Mouse (Mus musculus) hindbrain, embryonic 11.5 days (tissue): Measurements from ENCODE around the gene Fgd3. TPM values are rescaled to one million over a fixed set of nuclear protein-coding genes. Genes with fewer than 3 reads are reported as not detected.

Experiments used
- ATAC-seq: fragments of 200-750 bp; cut with Nextera tagmentation; 2 replicates; pipeline ENCODE4 v1.8.0; 2017; ENCODE audit warnings: mild to moderate bottlenecking, moderate TSS enrichment, moderate library complexity; ENCODE audit not compliant: low FRiP score
- DNase-seq: peaks from one replicate; pipeline ENCODE4 v3.0.0-alpha.2; 2015; ENCODE audit warnings: low spot score
- H3K27ac ChIP-seq: fragments of 300-500 bp; sonication (generic); 2 replicates; pipeline ENCODE4 v1.5.1; 2014; ENCODE audit warnings: mild to moderate bottlenecking, low read depth, low read length
- H3K27me3 ChIP-seq: fragments of 300-500 bp; sonication (generic); 2 replicates; pipeline ENCODE4 v1.6.1; 2014; ENCODE audit warnings: mild to moderate bottlenecking, low read length, moderate library complexity, mixed read lengths; ENCODE audit not compliant: control insufficient read depth, insufficient read depth
- H3K36me3 ChIP-seq: fragments of 300-500 bp; sonication (generic); 2 replicates; pipeline ENCODE4 v1.6.1; 2014; ENCODE audit warnings: mild to moderate bottlenecking, low read length, moderate library complexity, mixed read lengths; ENCODE audit not compliant: control insufficient read depth, insufficient read depth
- H3K4me1 ChIP-seq: fragments of 300-500 bp; sonication (generic); replicated peaks from 2 replicates; pipeline ENCODE4 v1.6.1; 2014; ENCODE audit warnings: low read length, mixed read lengths; ENCODE audit not compliant: control insufficient read depth, insufficient read depth
- H3K4me2 ChIP-seq: fragments of 300-500 bp; sonication (generic); replicated peaks from 2 replicates; pipeline ENCODE4 v1.6.1; 2014; ENCODE audit warnings: mild to moderate bottlenecking, low read depth, low read length
- H3K4me3 ChIP-seq: fragments of 300-500 bp; sonication (generic); 2 replicates; pipeline ENCODE4 v1.5.1; 2014; ENCODE audit warnings: low read depth, low read length
- H3K9ac ChIP-seq: fragments of 300-500 bp; sonication (generic); 2 replicates; pipeline ENCODE4 v1.6.1; 2014; ENCODE audit warnings: low read depth, low read length
- H3K9me3 ChIP-seq: fragments of 300-500 bp; sonication (generic); 2 replicates; pipeline ENCODE4 v1.6.1; 2016; ENCODE audit warnings: low read length; ENCODE audit not compliant: control insufficient read depth
- WGBS: fragments of 180-500 bp; shearing (Covaris S2); extraction: QIAGEN DNeasy Blood & Tissue Kit; methylation state at CpG from one replicate; pipeline ENCODE4 v1.1.7; 2014; 5-methylcytosine and 5-hydroxymethylcytosine counted together
- polyA plus RNA-seq: library from polyadenylated mRNA; unstranded; fragments of >200 nt; fragmentation: Nextera tagmentation; extraction: Ambion mirVana; gene quantifications from 2 replicates; pipeline ENCODE4 v1.2.1, GENCODE M21; 2014

Fgd3 gene
- polyA plus RNA-seq, 1 experiment from 2014 or later, result 1.1 TPM

DNA sequence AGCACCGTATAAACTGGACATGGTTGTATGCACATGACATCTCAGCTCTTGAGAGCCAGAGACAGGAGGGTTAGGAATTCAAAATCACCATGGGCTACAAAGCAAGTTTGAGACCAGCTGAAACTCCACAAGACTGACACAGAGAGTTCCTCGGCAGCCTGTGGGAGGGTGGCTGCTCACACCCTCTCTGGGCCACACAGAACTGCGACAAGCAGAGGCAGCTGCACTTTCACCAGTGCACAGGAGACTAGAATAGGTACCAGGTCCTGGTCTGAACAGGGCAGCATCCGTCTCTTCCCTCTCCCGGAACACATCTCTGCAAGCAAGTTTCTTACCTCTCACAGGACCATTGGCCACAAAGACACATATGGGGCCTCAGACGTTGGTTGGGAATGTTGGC, 2.6 kb downstream of the Fgd3 start:
- ATAC-seq, result no peak
- no peak for DNase-seq
- H3K4me2 ChIP-seq, result no peak overlapping the region
- H3K27me3 ChIP-seq, result peaks cover 23% of the 10 kb centered on the region
- no peak overlapping the region for H3K9ac ChIP-seq
- WGBS, result 70% methylated on average over 6 of the region's 6 CpGs
- no peak overlapping the region for H3K27ac ChIP-seq
- H3K36me3 ChIP-seq, result no peaks in the 10 kb centered on the region
- peaks cover 9% of the 10 kb centered on the region for H3K4me1 ChIP-seq
- no peaks in the 10 kb centered on the region for H3K9me3 ChIP-seq
- H3K4me3 ChIP-seq, result no peak overlapping the region

- peak; percentile 44 for ATAC-seq
- Histone ChIP-seq H3K4me1 (peaks cover 9% of the 10 kb centered on the region), H3K27ac (no peak overlapping the region)
Observed at GRCm38 (mm10) chr13:49316386-49317162, 3.5 kb downstream of the Fgd3 start.

GRCm38 (mm10) chr13:49311642-49312041, 8.5 kb downstream of the Fgd3 start:
- H3K27me3 ChIP-seq, result no peaks in the 10 kb centered on the region
- no peaks in the 10 kb centered on the region for H3K36me3 ChIP-seq
- no peaks in the 10 kb centered on the region; the same call in 1 of the 2 replicates for H3K4me1 ChIP-seq
- ATAC-seq (no peak), DNase-seq (no peak)
- H3K9ac ChIP-seq, result no peak overlapping the region
- no peaks in the 10 kb centered on the region for H3K9me3 ChIP-seq
- no peak overlapping the region for H3K27ac ChIP-seq
- WGBS, result 88% methylated on average over 7 of the region's 7 CpGs
- no peak overlapping the region for H3K4me3 ChIP-seq
- H3K4me2 ChIP-seq, result no peak overlapping the region

More at GRCm38 (mm10) chr13:49316386-49317162, 3.5 kb downstream of the Fgd3 start:
- Histone ChIP-seq H3K4me3 (no peak overlapping the region), H3K36me3 (no peaks in the 10 kb centered on the region), H3K9me3 (no peaks in the 10 kb centered on the region), H3K9ac (no peak overlapping the region), H3K4me2 (no peak overlapping the region), H3K27me3 (peaks cover 21% of the 10 kb centered on the region)
- peak; percentile 27 for DNase-seq
- WGBS, result 45% methylated on average over 9 of the region's 9 CpGs

DNA sequence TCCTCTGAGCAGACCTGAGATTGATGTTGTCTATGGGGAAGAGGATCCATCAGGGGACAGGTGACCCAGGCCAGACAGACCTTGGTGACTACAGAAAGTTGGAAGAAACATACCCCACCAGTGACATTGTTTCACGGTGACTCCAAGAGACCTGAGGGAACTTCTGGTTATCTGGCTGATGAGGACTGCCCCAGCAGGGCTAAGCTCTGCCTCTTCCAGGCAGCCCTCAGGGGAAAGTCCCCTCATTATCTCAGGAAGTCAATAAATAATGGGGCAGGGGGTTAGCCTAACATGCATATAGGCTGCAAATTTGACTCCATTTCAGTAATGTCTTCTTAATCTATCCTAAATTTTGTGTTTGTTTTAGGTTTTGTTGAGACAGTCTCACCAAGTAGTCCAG, 10.6 kb downstream of the Fgd3 start:
- Histone ChIP-seq H3K27me3 (no peaks in the 10 kb centered on the region), H3K36me3 (no peaks in the 10 kb centered on the region), H3K4me2 (no peak overlapping the region), H3K27ac (no peak overlapping the region), H3K9me3 (no peaks in the 10 kb centered on the region), H3K4me3 (no peak overlapping the region), H3K4me1 (no peaks in the 10 kb centered on the region; the same call in 1 of the 2 replicates), H3K9ac (no peak overlapping the region)
- no peak for DNase-seq
- no peak for ATAC-seq
- WGBS, result 100% methylated on average over 1 of the region's 1 CpGs

GRCm38 (mm10) chr13:49308861-49309403, 11.2 kb downstream of the Fgd3 start:
- no peaks in the 10 kb centered on the region; the same call in 1 of the 2 replicates for H3K4me1 ChIP-seq
- no peaks in the 10 kb centered on the region for H3K9me3 ChIP-seq
- 88% methylated on average over 16 of the region's 16 CpGs for WGBS
- DNase-seq, result no peak
- H3K36me3 ChIP-seq, result no peaks in the 10 kb centered on the region
- H3K4me2 ChIP-seq, result no peak overlapping the region
- no peak for ATAC-seq
- H3K27ac ChIP-seq, result no peak overlapping the region
- no peak overlapping the region for H3K4me3 ChIP-seq
- no peaks in the 10 kb centered on the region for H3K27me3 ChIP-seq
- H3K9ac ChIP-seq, result no peak overlapping the region

- Histone ChIP-seq H3K36me3 (no peaks in the 10 kb centered on the region), H3K9ac (no peak overlapping the region), H3K4me3 (no peak overlapping the region), H3K9me3 (no peaks in the 10 kb centered on the region), H3K27ac (no peak overlapping the region), H3K4me1 (no peaks in the 10 kb centered on the region; the same call in 1 of the 2 replicates), H3K27me3 (no peaks in the 10 kb centered on the region), H3K4me2 (no peak overlapping the region)
- WGBS, result 93% methylated on average over 4 of the region's 4 CpGs
- no peak for DNase-seq
- no peak for ATAC-seq
Observed at GRCm38 (mm10) chr13:49308206-49308605, 11.9 kb downstream of the Fgd3 start.

GRCm38 (mm10) chr13:49307311-49307969, 12.7 kb downstream of the Fgd3 start:
- no peak for ATAC-seq
- no peaks in the 10 kb centered on the region for H3K27me3 ChIP-seq
- 35% methylated on average over 10 of the region's 10 CpGs for WGBS
- no peaks in the 10 kb centered on the region for H3K9me3 ChIP-seq
- H3K4me2 ChIP-seq, result no peak overlapping the region
- DNase-seq, result no peak
- H3K36me3 ChIP-seq, result no peaks in the 10 kb centered on the region
- H3K9ac ChIP-seq, result no peak overlapping the region
- no peak overlapping the region for H3K4me3 ChIP-seq
- no peak overlapping the region for H3K27ac ChIP-seq
- no peaks in the 10 kb centered on the region; the same call in 1 of the 2 replicates for H3K4me1 ChIP-seq

GRCm38 (mm10) chr13:49306771-49307310, 13.3 kb downstream of the Fgd3 start:
- ATAC-seq (no peak), DNase-seq (no peak)
- Histone ChIP-seq H3K27me3 (no peaks in the 10 kb centered on the region), H3K9ac (no peak overlapping the region), H3K9me3 (no peaks in the 10 kb centered on the region), H3K36me3 (no peaks in the 10 kb centered on the region), H3K4me1 (no peaks in the 10 kb centered on the region; the same call in 1 of the 2 replicates), H3K4me3 (no peak overlapping the region), H3K4me2 (no peak overlapping the region), H3K27ac (no peak overlapping the region)
- 74% methylated on average over 7 of the region's 7 CpGs for whole genome bisulfite sequencing
